ENCODE assay signal across 7 mouse cellular contexts in genomic region chr17:35699919-35700318, GRCm38 (mm10). TPM values are rescaled to one million over a fixed set of nuclear protein-coding genes. Genes with fewer than 3 reads are reported as not detected.
DNase-seq lines count a peak whose midpoint lies in the region; ATAC-seq lines count a peak whose summit lies in the region.

No protein-coding gene starts in this region.

- H3K9me3 ChIP-seq in limb, embryonic 12.5 days = peaks cover 8% of the 10 kb centered on the region; the same call in 1 of the 2 replicates
- no peaks in the 10 kb centered on the region for H3K9me3 ChIP-seq in midbrain, embryonic 16.5 days (replicated peaks; ENCODE audit: control insufficient read depth, low read length, poor library complexity, severe bottlenecking)

- no peak for ATAC-seq in limb, embryonic 12.5 days (ENCODE audit: insufficient number of reproducible peaks, insufficient read depth, low FRiP score, low TSS enrichment, low read depth)
- ATAC-seq in midbrain, embryonic 16.5 days = peak; percentile 12; the same call in 1 of the 2 replicates

- peak; percentile 93 for DNase-seq in adrenal gland, postnatal 14 days
- peak; percentile 55 for DNase-seq in embryo, embryonic 10.5 days (ENCODE audit: low spot score)
- DNase-seq in heart, adult 11 months = peak; percentile 99
- DNase-seq in kidney, adult 18-20 months = peak; percentile 85
- peak; percentile 80 for DNase-seq in testis, postnatal 14 days (ENCODE audit: low spot score)

- peak overlapping the region; percentile 71 for H3K4me3 ChIP-seq in limb, embryonic 12.5 days (replicated peaks)
- peak overlapping the region; percentile 68 for H3K4me3 ChIP-seq in midbrain, embryonic 16.5 days (ENCODE audit: low read depth, low read length)

- peak overlapping the region; percentile 93 for H3K4me2 ChIP-seq in limb, embryonic 12.5 days
- peak overlapping the region; percentile 94 for H3K4me2 ChIP-seq in midbrain, embryonic 16.5 days (ENCODE audit: low read length)

- H3K27me3 ChIP-seq in limb, embryonic 12.5 days = peaks cover 51% of the 10 kb centered on the region
- H3K27me3 ChIP-seq in midbrain, embryonic 16.5 days (ENCODE audit: control insufficient read depth, insufficient read depth, low read depth, low read length) = no peaks in the 10 kb centered on the region

- H3K27ac ChIP-seq in limb, embryonic 12.5 days = peak overlapping the region; percentile 89
- peak overlapping the region; percentile 98 for H3K27ac ChIP-seq in midbrain, embryonic 16.5 days (ENCODE audit: low read length)

- peaks cover 11% of the 10 kb centered on the region; the same call in 1 of the 2 replicates for H3K36me3 ChIP-seq in limb, embryonic 12.5 days
- H3K36me3 ChIP-seq in midbrain, embryonic 16.5 days (ENCODE audit: control insufficient read depth, insufficient read depth, low read length) = no peaks in the 10 kb centered on the region

- peaks cover 62% of the 10 kb centered on the region for H3K4me1 ChIP-seq in limb, embryonic 12.5 days (replicated peaks)
- H3K4me1 ChIP-seq in midbrain, embryonic 16.5 days (ENCODE audit: control insufficient read depth, insufficient read depth, low read length) = peaks cover 55% of the 10 kb centered on the region

- peak overlapping the region; percentile 78 for H3K9ac ChIP-seq in limb, embryonic 12.5 days (replicated peaks)
- H3K9ac ChIP-seq in midbrain, embryonic 16.5 days (ENCODE audit: low read depth, low read length) = peak overlapping the region; percentile 95

- WGBS in limb, embryonic 12.5 days = 4% methylated on average over 19 of the region's 19 CpGs
- WGBS in midbrain, embryonic 16.5 days = under 1% methylated on average over 19 of the region's 19 CpGs

RNA-seq across cellular contexts. Expression of gene Ddr1, which starts 4.5 kb away (rescaled TPM):
- 36.3 and 36.4 TPM in 2 replicates for total RNA-seq in adrenal gland, postnatal 14 days (2021)
- polyA plus RNA-seq in limb, embryonic 12.5 days (2016; fragmentation: Nextera tagmentation; extraction: Ambion mirVana) = 38.4 and 40.6 TPM in 2 replicates
- polyA plus RNA-seq in midbrain, embryonic 16.5 days (2015; fragmentation: Nextera tagmentation; extraction: Ambion mirVana) = 87.8 and 103 TPM in 2 replicates

RNA-seq across cellular contexts. Expression of gene Gtf2h4, which starts 26.4 kb away (rescaled TPM):
- 24.3 and 24.7 TPM in 2 replicates for total RNA-seq in adrenal gland, postnatal 14 days (2021)
- 53.6 and 58.2 TPM in 2 replicates for polyA plus RNA-seq in limb, embryonic 12.5 days (2016; fragmentation: Nextera tagmentation; extraction: Ambion mirVana)
- 26.5 and 27.3 TPM in 2 replicates for polyA plus RNA-seq in midbrain, embryonic 16.5 days (2015; fragmentation: Nextera tagmentation; extraction: Ambion mirVana)

RNA-seq across cellular contexts. Expression of gene Vars2, which starts 32.5 kb away (rescaled TPM):
- total RNA-seq in adrenal gland, postnatal 14 days (2021) = 49.6 and 52.0 TPM in 2 replicates
- 20.0 and 23.4 TPM in 2 replicates for polyA plus RNA-seq in limb, embryonic 12.5 days (2016; fragmentation: Nextera tagmentation; extraction: Ambion mirVana)
- 15.1 and 15.3 TPM in 2 replicates for polyA plus RNA-seq in midbrain, embryonic 16.5 days (2015; fragmentation: Nextera tagmentation; extraction: Ambion mirVana)

RNA-seq across cellular contexts. Expression of gene Mucl3, which starts 56.4 kb away (rescaled TPM):
- not detected in 2 replicates for total RNA-seq in adrenal gland, postnatal 14 days (2021)
- polyA plus RNA-seq in limb, embryonic 12.5 days (2016; fragmentation: Nextera tagmentation; extraction: Ambion mirVana) = 0.08 and 0.10 TPM in 2 replicates
- 0.07 and 0.14 TPM in 2 replicates for polyA plus RNA-seq in midbrain, embryonic 16.5 days (2015; fragmentation: Nextera tagmentation; extraction: Ambion mirVana)
